Mouse (Mus musculus) lung, embryonic 16.5 days (tissue): ENCODE results near the gene Eif4g3. TPM values are rescaled to one million over a fixed set of nuclear protein-coding genes. Genes with fewer than 3 reads are reported as not detected.

Source experiments
- ATAC-seq: fragments of 200-750 bp; cut with Nextera tagmentation; 2 replicates; pipeline ENCODE4 v1.8.0; 2017; ENCODE audit warnings: low read depth, mild to moderate bottlenecking, moderate library complexity
- H3K27ac ChIP-seq: fragments of 300-500 bp; sonication (generic); 2 replicates; pipeline ENCODE4 v1.5.1; 2014; ENCODE audit warnings: mild to moderate bottlenecking, control low read depth, low read length
- H3K27me3 ChIP-seq: fragments of 300-500 bp; sonication (generic); 2 replicates; pipeline ENCODE4 v1.6.1; 2014; ENCODE audit warnings: low read depth, low read length, mixed read lengths; ENCODE audit not compliant: control insufficient read depth, insufficient read depth
- H3K36me3 ChIP-seq: fragments of 300-500 bp; sonication (generic); 2 replicates; pipeline ENCODE4 v1.6.1; 2014; ENCODE audit warnings: low read length; ENCODE audit not compliant: control insufficient read depth, insufficient read depth
- H3K4me1 ChIP-seq: fragments of 300-500 bp; sonication (generic); replicated peaks from 2 replicates; pipeline ENCODE4 v1.6.1; 2014; ENCODE audit warnings: low read length, mixed read lengths; ENCODE audit not compliant: control insufficient read depth, insufficient read depth
- H3K4me2 ChIP-seq: fragments of 300-500 bp; sonication (generic); 2 replicates; pipeline ENCODE4 v1.6.1; 2014; ENCODE audit warnings: low read depth, low read length, control low read depth
- H3K4me3 ChIP-seq: fragments of 300-500 bp; sonication (generic); 2 replicates; pipeline ENCODE4 v1.5.1; 2014; ENCODE audit warnings: mild to moderate bottlenecking, low read length, control low read depth
- H3K9ac ChIP-seq: fragments of 300-500 bp; sonication (generic); 2 replicates; pipeline ENCODE4 v1.6.1; 2014; ENCODE audit warnings: low read length, control low read depth
- H3K9me3 ChIP-seq: fragments of 300-500 bp; sonication (generic); 2 replicates; pipeline ENCODE4 v1.6.1; 2016; ENCODE audit warnings: low read length; ENCODE audit not compliant: control insufficient read depth
- WGBS: fragments of 180-500 bp; shearing (Covaris S2); extraction: QIAGEN DNeasy Blood & Tissue Kit; methylation state at CpG from one replicate; pipeline ENCODE4 v1.1.7; 2014; 5-methylcytosine and 5-hydroxymethylcytosine counted together
- polyA plus RNA-seq: library from polyadenylated mRNA; unstranded; fragments of >200 nt; fragmentation: Nextera tagmentation; extraction: Ambion mirVana; gene quantifications from 2 replicates; pipeline ENCODE4 v1.2.1, GENCODE M21; 2015

The Eif4g3 gene
- polyA plus RNA-seq, 1 experiment from 2014 or later, result 23.8 TPM

DNA sequence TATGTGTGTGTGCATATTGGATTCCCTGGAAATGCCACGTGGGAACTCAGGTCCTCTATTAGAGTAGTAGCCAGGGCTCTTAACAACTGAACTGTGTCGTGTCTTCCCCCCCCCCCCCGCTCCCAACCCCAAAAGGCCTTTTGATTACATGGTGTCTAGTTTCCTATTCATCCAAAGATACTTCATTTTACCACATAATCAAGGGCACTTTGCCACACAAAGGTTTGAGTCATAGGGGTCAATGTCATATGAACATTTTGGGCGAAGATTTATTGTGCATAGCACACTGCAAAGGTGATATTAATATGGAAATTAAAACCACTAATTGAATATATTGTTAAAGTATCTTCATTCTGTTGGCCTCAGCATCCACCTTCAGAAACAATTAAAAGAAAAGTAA lies 144.5 kb downstream of the Eif4g3 start:
- Histone ChIP-seq H3K36me3 (peaks cover 5% of the 10 kb centered on the region), H3K27ac (no peak overlapping the region), H3K4me1 (peaks cover 4% of the 10 kb centered on the region), H3K9me3 (no peaks in the 10 kb centered on the region), H3K4me2 (no peak overlapping the region), H3K4me3 (no peak overlapping the region), H3K9ac (no peak overlapping the region), H3K27me3 (no peaks in the 10 kb centered on the region)
- WGBS, result 62% methylated on average over 4 of the region's 4 CpGs
- no peak for ATAC-seq

DNA sequence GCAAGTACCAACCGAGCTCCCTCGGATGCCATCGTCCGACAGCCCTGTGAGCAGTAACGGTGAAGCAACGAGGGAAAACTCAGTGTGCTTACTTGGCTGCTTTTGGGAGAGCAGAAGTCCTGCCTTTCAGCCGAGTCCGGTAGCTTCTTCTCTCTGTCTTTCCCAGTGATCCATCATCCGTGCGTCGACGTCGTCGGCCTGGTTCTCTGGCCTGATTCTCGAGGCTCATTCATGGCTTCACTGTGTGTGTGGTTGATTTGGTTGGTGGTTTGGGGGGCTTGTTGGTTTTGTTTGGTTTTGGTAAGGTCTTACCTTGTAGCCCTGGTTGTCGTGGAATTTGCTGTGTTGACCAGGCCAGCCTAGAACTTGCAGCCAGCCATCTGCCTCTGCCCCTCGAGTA lies 145.0 kb downstream of the Eif4g3 start:
- Histone ChIP-seq H3K36me3 (peaks cover 2% of the 10 kb centered on the region), H3K27me3 (no peaks in the 10 kb centered on the region), H3K4me1 (peaks cover 4% of the 10 kb centered on the region), H3K9me3 (no peaks in the 10 kb centered on the region), H3K27ac (no peak overlapping the region), H3K9ac (no peak overlapping the region), H3K4me3 (no peak overlapping the region), H3K4me2 (no peak overlapping the region)
- ATAC-seq, result no peak
- 65% methylated on average over 17 of the region's 17 CpGs for WGBS

DNA sequence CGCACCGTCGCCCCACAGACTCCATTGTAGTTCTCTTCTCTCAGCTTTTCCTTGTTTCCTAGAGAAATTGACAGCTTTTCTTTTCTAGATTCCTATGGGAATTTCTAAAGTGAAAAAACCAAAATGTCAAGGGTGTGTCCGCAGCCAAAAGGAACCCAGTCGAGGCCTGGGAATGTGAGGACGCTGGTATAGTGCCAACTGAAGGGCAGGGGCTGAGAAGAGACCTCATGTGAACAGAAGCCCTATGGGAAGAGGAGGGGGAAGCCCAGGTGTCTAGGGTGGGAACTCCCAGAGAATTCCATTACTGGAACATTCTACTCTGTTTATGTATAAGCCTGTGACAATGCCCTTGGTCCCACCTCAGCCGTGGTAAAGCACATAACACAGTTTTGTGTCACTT lies 145.4 kb downstream of the Eif4g3 start:
- Histone ChIP-seq H3K36me3 (peaks cover 2% of the 10 kb centered on the region; the same call in 1 of the 2 replicates), H3K9me3 (no peaks in the 10 kb centered on the region), H3K4me1 (peaks cover 4% of the 10 kb centered on the region), H3K9ac (no peak overlapping the region), H3K27me3 (no peaks in the 10 kb centered on the region), H3K4me3 (no peak overlapping the region), H3K4me2 (no peak overlapping the region), H3K27ac (no peak overlapping the region)
- WGBS, result 75% methylated on average over 7 of the region's 7 CpGs
- ATAC-seq, result no peak

DNA sequence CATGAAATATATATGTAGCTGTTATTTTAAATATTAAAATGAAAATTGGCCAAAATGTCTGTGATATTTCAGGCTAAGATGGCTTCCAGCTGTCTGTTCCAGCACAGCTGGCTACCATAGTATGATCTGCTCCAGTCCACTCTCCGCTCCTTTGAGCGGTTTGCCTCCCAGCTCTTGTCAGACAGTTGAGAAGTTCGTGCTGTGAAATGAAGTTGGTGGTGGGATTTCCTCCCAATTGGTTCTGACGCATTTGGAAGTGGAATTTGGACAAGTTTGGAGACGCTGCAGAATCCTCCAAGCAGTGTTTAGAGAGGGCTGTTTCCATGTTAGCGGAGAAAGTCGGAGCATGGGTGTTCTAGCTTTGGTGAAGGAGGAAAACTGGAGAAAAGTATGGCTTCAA lies 148.5 kb downstream of the Eif4g3 start:
- ATAC-seq, result peak; percentile 84; the same call in 1 of the 2 replicates
- Histone ChIP-seq H3K4me2 (no peak overlapping the region), H3K9me3 (no peaks in the 10 kb centered on the region), H3K4me3 (no peak overlapping the region), H3K36me3 (no peaks in the 10 kb centered on the region; the same call in 1 of the 2 replicates), H3K27ac (peak overlapping the region; percentile 56; the same call in 1 of the 2 replicates), H3K9ac (no peak overlapping the region), H3K27me3 (no peaks in the 10 kb centered on the region), H3K4me1 (peaks cover 4% of the 10 kb centered on the region)
- 60% methylated on average over 7 of the region's 7 CpGs for WGBS

DNA sequence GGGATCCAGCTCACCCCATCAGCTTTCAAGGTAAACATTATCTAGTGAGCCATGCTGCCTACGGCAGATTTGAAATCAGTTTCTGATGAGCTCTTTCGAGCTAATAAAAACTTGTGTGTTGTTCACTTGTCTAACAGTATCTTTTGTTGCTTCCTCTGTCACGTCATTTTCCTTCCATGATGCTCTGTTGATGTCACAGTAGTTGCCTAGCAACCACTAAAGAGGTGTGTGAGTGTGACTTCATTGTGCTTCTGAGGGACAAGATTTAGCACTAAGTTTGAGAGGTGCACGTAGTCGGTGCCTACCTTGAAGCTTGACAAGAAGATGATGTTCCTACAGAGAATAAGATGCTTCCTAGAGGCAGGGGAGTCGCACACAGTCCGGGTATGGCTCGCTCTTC lies 154.4 kb downstream of the Eif4g3 start:
- Histone ChIP-seq H3K4me1 (no peaks in the 10 kb centered on the region), H3K27me3 (no peaks in the 10 kb centered on the region), H3K4me2 (no peak overlapping the region), H3K4me3 (no peak overlapping the region), H3K36me3 (peaks cover 4% of the 10 kb centered on the region), H3K27ac (no peak overlapping the region), H3K9ac (no peak overlapping the region), H3K9me3 (no peaks in the 10 kb centered on the region)
- ATAC-seq, result no peak
- WGBS, result 78% methylated on average over 8 of the region's 8 CpGs

DNA sequence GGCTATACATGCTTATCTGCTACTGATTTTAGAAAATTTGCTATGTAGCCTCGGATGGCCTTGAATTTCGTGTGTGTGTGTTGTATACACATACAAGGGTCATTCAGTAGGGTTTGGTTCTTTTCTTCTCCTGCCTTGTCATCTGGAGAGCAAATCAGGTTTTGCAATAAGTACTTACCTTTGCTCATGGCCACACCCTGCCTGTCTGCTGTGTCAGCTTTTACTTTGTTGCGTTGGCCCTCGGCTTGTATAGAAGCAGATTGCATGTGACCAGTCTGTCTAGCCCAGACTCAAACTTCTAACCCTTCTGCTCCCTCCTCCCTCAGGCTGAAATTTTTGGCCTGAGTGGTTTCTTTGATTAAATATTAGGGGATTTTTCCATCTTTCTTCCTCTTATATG lies 157.2 kb downstream of the Eif4g3 start:
- H3K4me1 ChIP-seq, result no peaks in the 10 kb centered on the region
- H3K9me3 ChIP-seq, result no peaks in the 10 kb centered on the region
- no peak overlapping the region for H3K4me2 ChIP-seq
- H3K4me3 ChIP-seq, result no peak overlapping the region
- no peak overlapping the region for H3K27ac ChIP-seq
- H3K27me3 ChIP-seq, result no peaks in the 10 kb centered on the region
- WGBS, result 69% methylated on average over 4 of the region's 4 CpGs
- no peak for ATAC-seq
- peaks cover 10% of the 10 kb centered on the region for H3K36me3 ChIP-seq
- no peak overlapping the region for H3K9ac ChIP-seq

DNA sequence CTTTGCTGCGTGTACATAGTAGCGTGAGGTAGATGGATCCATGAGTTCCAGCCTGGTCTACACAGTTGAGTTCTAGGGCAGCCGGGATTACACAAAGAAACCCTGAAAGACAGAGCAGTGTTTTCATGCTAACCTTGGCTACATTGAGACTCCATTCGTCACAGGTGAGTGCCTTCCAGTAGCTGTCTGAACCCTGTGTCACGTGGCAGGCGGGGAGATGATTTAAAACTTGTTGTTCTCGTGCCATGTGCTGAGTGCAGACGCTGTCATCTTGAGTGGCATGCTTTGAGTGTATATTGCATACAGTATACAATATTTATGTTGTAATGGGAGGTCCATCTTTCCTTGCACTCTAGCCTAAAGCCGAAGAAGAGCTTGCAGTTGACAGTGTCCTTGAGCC lies 158.4 kb downstream of the Eif4g3 start:
- no peaks in the 10 kb centered on the region for H3K4me1 ChIP-seq
- no peaks in the 10 kb centered on the region for H3K9me3 ChIP-seq
- no peak overlapping the region for H3K27ac ChIP-seq
- ATAC-seq, result no peak
- 84% methylated on average over 9 of the region's 9 CpGs for WGBS
- no peak overlapping the region for H3K4me3 ChIP-seq
- no peaks in the 10 kb centered on the region for H3K27me3 ChIP-seq
- H3K36me3 ChIP-seq, result peaks cover 16% of the 10 kb centered on the region
- no peak overlapping the region for H3K9ac ChIP-seq
- no peak overlapping the region for H3K4me2 ChIP-seq

DNA sequence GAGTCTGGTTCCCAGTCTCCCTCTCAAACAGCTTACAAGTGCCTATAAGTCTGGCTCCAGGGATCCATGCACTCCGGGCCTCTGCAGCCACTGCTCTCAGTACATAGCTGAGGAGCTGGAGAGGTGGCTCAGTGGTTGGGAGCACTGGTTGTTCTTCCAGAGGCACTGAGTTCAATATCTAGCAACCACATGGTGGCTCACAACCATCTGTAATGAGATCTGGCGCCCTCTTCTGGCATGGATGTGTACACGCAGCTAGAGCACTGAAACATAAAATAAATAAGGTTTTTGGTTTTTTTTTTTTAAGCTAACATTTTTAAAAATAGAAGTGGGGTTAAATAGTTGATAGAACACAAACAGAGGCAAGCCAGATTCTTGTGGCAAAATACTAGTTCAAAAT lies 161.2 kb downstream of the Eif4g3 start:
- H3K27me3 ChIP-seq, result no peaks in the 10 kb centered on the region
- no peak overlapping the region for H3K27ac ChIP-seq
- H3K9me3 ChIP-seq, result no peaks in the 10 kb centered on the region
- WGBS, result 48% methylated on average over 3 of the region's 3 CpGs
- no peak overlapping the region for H3K4me2 ChIP-seq
- no peaks in the 10 kb centered on the region for H3K4me1 ChIP-seq
- ATAC-seq, result no peak
- peaks cover 34% of the 10 kb centered on the region for H3K36me3 ChIP-seq
- H3K9ac ChIP-seq, result no peak overlapping the region
- H3K4me3 ChIP-seq, result no peak overlapping the region

DNA sequence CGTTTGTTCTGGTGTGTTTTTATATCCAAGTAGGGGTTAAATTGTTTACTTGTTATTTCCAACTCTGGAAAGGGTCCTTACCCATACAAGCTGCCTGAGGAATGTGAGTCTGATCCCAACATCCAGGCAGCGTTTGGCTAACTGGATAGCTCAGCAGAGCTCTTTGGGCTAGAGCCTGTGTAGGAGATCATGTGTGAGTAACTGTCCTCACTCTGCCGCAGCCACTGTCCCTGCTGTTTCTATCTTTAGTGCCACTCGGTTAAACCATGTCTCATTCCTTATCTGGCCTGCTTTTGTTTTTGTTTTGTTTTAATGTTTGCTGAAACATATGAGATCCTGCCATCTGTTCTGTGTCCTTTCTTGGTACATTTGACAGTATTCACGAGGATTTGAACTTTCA lies 168.1 kb downstream of the Eif4g3 start:
- ATAC-seq, result no peak
- Histone ChIP-seq H3K9me3 (no peaks in the 10 kb centered on the region), H3K27me3 (no peaks in the 10 kb centered on the region), H3K9ac (no peak overlapping the region), H3K36me3 (peaks cover 33% of the 10 kb centered on the region), H3K4me1 (no peaks in the 10 kb centered on the region), H3K4me3 (no peak overlapping the region), H3K27ac (no peak overlapping the region), H3K4me2 (no peak overlapping the region)
- 65% methylated on average over 5 of the region's 5 CpGs for WGBS

DNA sequence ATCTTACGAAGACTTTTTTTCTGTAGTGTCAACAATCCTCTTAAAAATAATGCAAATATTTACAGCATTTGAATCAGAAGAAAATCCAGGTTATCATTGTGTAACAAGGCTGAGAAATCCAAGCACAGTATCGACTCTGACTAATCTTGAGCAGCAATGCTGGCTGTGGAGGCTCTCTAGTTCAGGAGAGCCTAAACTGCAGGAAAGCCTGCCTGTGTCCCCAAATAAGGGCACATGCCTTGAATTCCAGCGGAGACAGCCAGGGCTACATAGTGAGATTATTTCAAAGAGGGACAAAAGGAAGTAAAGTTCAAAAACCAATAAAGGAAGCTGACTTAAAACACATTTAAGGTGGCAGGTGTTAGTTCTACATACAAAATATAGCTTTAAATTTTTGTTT lies 168.7 kb downstream of the Eif4g3 start:
- Histone ChIP-seq H3K4me2 (no peak overlapping the region), H3K4me1 (no peaks in the 10 kb centered on the region), H3K36me3 (peaks cover 33% of the 10 kb centered on the region), H3K9ac (no peak overlapping the region), H3K27ac (no peak overlapping the region), H3K9me3 (no peaks in the 10 kb centered on the region), H3K4me3 (no peak overlapping the region), H3K27me3 (no peaks in the 10 kb centered on the region)
- 59% methylated on average over 3 of the region's 3 CpGs for WGBS
- no peak for ATAC-seq
